Mouse (Mus musculus) embryonic facial prominence, embryonic 15.5 days (tissue): ENCODE measurements around the gene Antxr1. TPM values are rescaled to one million over a fixed set of nuclear protein-coding genes. Genes with fewer than 3 reads are reported as not detected.

Experiments used
- ATAC-seq: fragments of 200-750 bp; cut with Nextera tagmentation; 2 replicates; pipeline ENCODE4 v1.8.0; 2017; ENCODE audit warnings: low read depth, moderate TSS enrichment; ENCODE audit not compliant: insufficient number of reproducible peaks, low FRiP score, low TSS enrichment
- H3K27ac ChIP-seq: fragments of 300-500 bp; sonication (generic); replicated peaks from 2 replicates; pipeline ENCODE4 v1.5.1; 2015; ENCODE audit warnings: mild to moderate bottlenecking, inconsistent platforms
- H3K27me3 ChIP-seq: fragments of 300-500 bp; sonication (generic); 2 replicates; pipeline ENCODE4 v1.6.1; 2015; ENCODE audit warnings: inconsistent platforms
- H3K36me3 ChIP-seq: fragments of 300-500 bp; sonication (generic); 2 replicates; pipeline ENCODE4 v1.6.1; 2015; ENCODE audit warnings: mild to moderate bottlenecking, inconsistent platforms
- H3K4me1 ChIP-seq: fragments of 300-500 bp; sonication (generic); 2 replicates; pipeline ENCODE4 v1.6.1; 2015; ENCODE audit warnings: inconsistent platforms
- H3K4me2 ChIP-seq: fragments of 300-500 bp; sonication (generic); replicated peaks from 2 replicates; pipeline ENCODE4 v1.6.1; 2015; ENCODE audit warnings: mild to moderate bottlenecking, inconsistent platforms
- H3K4me3 ChIP-seq: fragments of 300-500 bp; sonication (generic); replicated peaks from 2 replicates; pipeline ENCODE4 v1.5.1; 2015; ENCODE audit warnings: mild to moderate bottlenecking, inconsistent platforms
- H3K9ac ChIP-seq: fragments of 300-500 bp; sonication (generic); 2 replicates; pipeline ENCODE4 v1.6.1; 2015; ENCODE audit warnings: inconsistent platforms
- H3K9me3 ChIP-seq: fragments of 300-500 bp; sonication (generic); replicated peaks from 2 replicates; pipeline ENCODE4 v1.6.1; 2016; ENCODE audit warnings: inconsistent platforms
- WGBS: fragments of 180-500 bp; shearing (Covaris S2); methylation state at CpG from one replicate; pipeline ENCODE4 v1.1.7; 2015; 5-methylcytosine and 5-hydroxymethylcytosine counted together
- polyA plus RNA-seq: library from polyadenylated mRNA; unstranded; fragments of >200 nt; fragmentation: Nextera tagmentation; extraction: Ambion mirVana; gene quantifications from 2 replicates; pipeline ENCODE4 v1.2.1, GENCODE M21; 2015

The Antxr1 gene
- polyA plus RNA-seq, 1 experiment from 2014 or later: 20.3 TPM

GRCm38 (mm10) chr6:87328265-87329173, 7.1 kb downstream of the Antxr1 start:
- Histone ChIP-seq H3K4me1 (peaks cover 48% of the 10 kb centered on the region), H3K4me3 (no peak overlapping the region), H3K9ac (no peak overlapping the region), H3K9me3 (no peaks in the 10 kb centered on the region), H3K27me3 (no peaks in the 10 kb centered on the region), H3K36me3 (no peaks in the 10 kb centered on the region), H3K4me2 (no peak overlapping the region), H3K27ac (0 out of 2 replicates have a peak overlapping the region, but pooled peaks have one; percentile 23)
- 73% methylated on average over 22 of the region's 22 CpGs for WGBS
- peak; percentile 55; the same call in 1 of the 2 replicates for ATAC-seq

GRCm38 (mm10) chr6:87326932-87327331, 8.7 kb downstream of the Antxr1 start:
- Histone ChIP-seq H3K27ac (no peak overlapping the region), H3K4me1 (peaks cover 43% of the 10 kb centered on the region), H3K9ac (no peak overlapping the region), H3K4me3 (no peak overlapping the region), H3K27me3 (no peaks in the 10 kb centered on the region), H3K4me2 (no peak overlapping the region), H3K9me3 (no peaks in the 10 kb centered on the region), H3K36me3 (no peaks in the 10 kb centered on the region)
- 78% methylated on average over 2 of the region's 2 CpGs for WGBS
- ATAC-seq: no peak

- no peak for ATAC-seq
- H3K4me3 ChIP-seq: no peak overlapping the region
- H3K4me1 ChIP-seq: peaks cover 14% of the 10 kb centered on the region; the same call in 1 of the 2 replicates
- no peak overlapping the region for H3K27ac ChIP-seq
- no peak overlapping the region for H3K4me2 ChIP-seq
- H3K36me3 ChIP-seq: no peaks in the 10 kb centered on the region
- no peaks in the 10 kb centered on the region for H3K9me3 ChIP-seq
- no peak overlapping the region for H3K9ac ChIP-seq
- 90% methylated on average over 2 of the region's 2 CpGs for WGBS
- H3K27me3 ChIP-seq: no peaks in the 10 kb centered on the region
These were observed 12.2 kb downstream of the Antxr1 start for GRCm38 (mm10) chr6:87323381-87323780.

- no peaks in the 10 kb centered on the region for H3K36me3 ChIP-seq
- H3K27ac ChIP-seq: no peak overlapping the region
- WGBS: 75% methylated on average over 7 of the region's 7 CpGs
- H3K4me2 ChIP-seq: no peak overlapping the region
- H3K4me3 ChIP-seq: no peak overlapping the region
- H3K9me3 ChIP-seq: no peaks in the 10 kb centered on the region
- no peak overlapping the region for H3K9ac ChIP-seq
- no peak for ATAC-seq
- peaks cover 16% of the 10 kb centered on the region for H3K4me1 ChIP-seq
- no peaks in the 10 kb centered on the region for H3K27me3 ChIP-seq
These were observed 17.0 kb downstream of the Antxr1 start for GRCm38 (mm10) chr6:87318651-87319050.

GRCm38 (mm10) chr6:87316966-87317365, 18.7 kb downstream of the Antxr1 start:
- no peak overlapping the region for H3K4me2 ChIP-seq
- peaks cover 16% of the 10 kb centered on the region for H3K4me1 ChIP-seq
- 59% methylated on average over 8 of the region's 8 CpGs for WGBS
- ATAC-seq: no peak
- no peak overlapping the region for H3K9ac ChIP-seq
- H3K27me3 ChIP-seq: no peaks in the 10 kb centered on the region
- H3K4me3 ChIP-seq: no peak overlapping the region
- H3K27ac ChIP-seq: peak overlapping the region; percentile 29; the same call in 1 of the 2 replicates
- H3K9me3 ChIP-seq: no peaks in the 10 kb centered on the region
- peaks cover 4% of the 10 kb centered on the region for H3K36me3 ChIP-seq

GRCm38 (mm10) chr6:87312761-87313160, 22.9 kb downstream of the Antxr1 start:
- no peaks in the 10 kb centered on the region for H3K27me3 ChIP-seq
- H3K4me1 ChIP-seq: peaks cover 12% of the 10 kb centered on the region
- no peaks in the 10 kb centered on the region for H3K9me3 ChIP-seq
- no peak for ATAC-seq
- no peak overlapping the region for H3K27ac ChIP-seq
- H3K9ac ChIP-seq: no peak overlapping the region
- peaks cover 41% of the 10 kb centered on the region for H3K36me3 ChIP-seq
- H3K4me3 ChIP-seq: no peak overlapping the region
- 87% methylated on average over 4 of the region's 4 CpGs for WGBS
- H3K4me2 ChIP-seq: no peak overlapping the region

GRCm38 (mm10) chr6:87304486-87304885, 31.1 kb downstream of the Antxr1 start:
- ATAC-seq: no peak
- H3K4me1 ChIP-seq: peaks cover 19% of the 10 kb centered on the region
- H3K4me3 ChIP-seq: no peak overlapping the region
- H3K27ac ChIP-seq: peak overlapping the region; percentile 67; the same call in 1 of the 2 replicates
- H3K9me3 ChIP-seq: no peaks in the 10 kb centered on the region
- peaks cover 36% of the 10 kb centered on the region for H3K36me3 ChIP-seq
- no peaks in the 10 kb centered on the region for H3K27me3 ChIP-seq
- no peak overlapping the region for H3K4me2 ChIP-seq
- 79% methylated on average over 8 of the region's 8 CpGs for WGBS
- no peak overlapping the region for H3K9ac ChIP-seq

GRCm38 (mm10) chr6:87302746-87303145, 32.9 kb downstream of the Antxr1 start:
- Histone ChIP-seq H3K9me3 (no peaks in the 10 kb centered on the region), H3K27me3 (no peaks in the 10 kb centered on the region), H3K4me1 (peaks cover 22% of the 10 kb centered on the region), H3K27ac (peak overlapping the region; percentile 82), H3K4me3 (no peak overlapping the region), H3K9ac (no peak overlapping the region), H3K36me3 (peaks cover 24% of the 10 kb centered on the region), H3K4me2 (0 out of 2 replicates have a peak overlapping the region, but pooled peaks have one; percentile 11)
- ATAC-seq: no peak
- 18% methylated on average over 5 of the region's 5 CpGs for WGBS

GRCm38 (mm10) chr6:87301991-87302390, 33.6 kb downstream of the Antxr1 start:
- ATAC-seq: no peak
- Histone ChIP-seq H3K9ac (no peak overlapping the region), H3K9me3 (no peaks in the 10 kb centered on the region), H3K4me3 (no peak overlapping the region), H3K36me3 (peaks cover 16% of the 10 kb centered on the region), H3K4me1 (peaks cover 22% of the 10 kb centered on the region), H3K4me2 (no peak overlapping the region), H3K27ac (no peak overlapping the region), H3K27me3 (no peaks in the 10 kb centered on the region)
- WGBS: 42% methylated on average over 4 of the region's 4 CpGs

- H3K4me2 ChIP-seq: no peak overlapping the region
- peaks cover 12% of the 10 kb centered on the region; the same call in 1 of the 2 replicates for H3K4me1 ChIP-seq
- WGBS: 93% methylated on average over 3 of the region's 3 CpGs
- no peaks in the 10 kb centered on the region for H3K27me3 ChIP-seq
- no peak overlapping the region for H3K27ac ChIP-seq
- peaks cover 13% of the 10 kb centered on the region for H3K36me3 ChIP-seq
- no peak overlapping the region for H3K4me3 ChIP-seq
- H3K9me3 ChIP-seq: no peaks in the 10 kb centered on the region
- H3K9ac ChIP-seq: no peak overlapping the region
- ATAC-seq: no peak
These were observed 40.7 kb downstream of the Antxr1 start for GRCm38 (mm10) chr6:87294904-87295303.

- H3K9me3 ChIP-seq: no peaks in the 10 kb centered on the region
- H3K9ac ChIP-seq: no peak overlapping the region
- peaks cover 17% of the 10 kb centered on the region for H3K36me3 ChIP-seq
- no peak overlapping the region for H3K27ac ChIP-seq
- no peak overlapping the region for H3K4me2 ChIP-seq
- WGBS: 78% methylated on average over 18 of the region's 18 CpGs
- H3K4me3 ChIP-seq: no peak overlapping the region
- no peaks in the 10 kb centered on the region for H3K27me3 ChIP-seq
- no peak for ATAC-seq
- H3K4me1 ChIP-seq: 0 out of 2 replicates have a peak, but pooled peaks cover 5% of the 10 kb centered on the region
These were observed 42.4 kb downstream of the Antxr1 start for GRCm38 (mm10) chr6:87292911-87293851.
